Mouse (Mus musculus): ENCODE measurements around the gene Zic2.
"Not testable (repeated sequence)": the region's sequence is repeated elsewhere in the genome, so short reads cannot be mapped to it uniquely, and the experiment has no call there.

Zic2 gene

DNA sequence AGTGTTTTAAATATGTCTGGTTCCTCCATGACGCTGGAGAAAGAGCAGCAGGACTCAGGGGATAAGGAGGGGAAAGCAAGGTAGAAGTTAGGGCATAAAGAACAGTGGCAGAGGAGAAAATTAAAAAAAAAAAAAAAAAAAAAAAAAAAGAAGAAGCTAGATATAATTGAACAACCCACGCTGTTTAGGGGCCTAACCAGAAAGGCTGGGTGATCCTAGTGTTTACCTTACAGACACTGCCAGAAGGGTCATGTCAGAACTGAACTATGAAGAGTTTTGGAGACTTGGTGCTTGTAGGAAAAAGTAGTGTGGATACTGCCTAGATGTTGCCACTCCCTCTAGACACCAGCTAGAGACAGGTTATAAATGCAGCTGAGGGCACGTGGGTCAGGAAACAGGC, 13.7 kb upstream of the Zic2 start:
- DNase-seq (ENCODE audit: extremely low spot score, low read depth, low spot score), result no peak

DNA sequence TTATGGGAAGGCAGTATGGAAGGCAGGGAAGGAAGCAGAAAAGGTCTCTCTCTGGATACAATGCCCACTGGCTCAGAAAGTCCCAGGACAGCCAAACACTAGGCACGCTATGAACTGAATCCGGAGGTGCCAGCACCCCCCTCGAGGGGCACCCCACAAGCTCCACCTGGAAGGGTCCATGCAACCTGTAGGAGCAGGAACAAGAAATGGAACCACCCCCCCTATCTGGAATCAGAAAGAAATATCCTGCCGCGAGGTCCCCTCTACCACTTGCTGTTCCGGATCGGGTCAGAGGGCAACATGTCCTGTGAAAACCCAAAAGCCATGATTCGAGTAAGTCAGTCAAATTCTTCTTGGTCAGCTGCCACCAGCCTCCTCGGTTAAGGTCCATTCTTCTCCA, 13.3 kb upstream of the Zic2 start:
- DNase-seq (ENCODE audit: extremely low spot score, low read depth, low spot score), result no peak

DNA sequence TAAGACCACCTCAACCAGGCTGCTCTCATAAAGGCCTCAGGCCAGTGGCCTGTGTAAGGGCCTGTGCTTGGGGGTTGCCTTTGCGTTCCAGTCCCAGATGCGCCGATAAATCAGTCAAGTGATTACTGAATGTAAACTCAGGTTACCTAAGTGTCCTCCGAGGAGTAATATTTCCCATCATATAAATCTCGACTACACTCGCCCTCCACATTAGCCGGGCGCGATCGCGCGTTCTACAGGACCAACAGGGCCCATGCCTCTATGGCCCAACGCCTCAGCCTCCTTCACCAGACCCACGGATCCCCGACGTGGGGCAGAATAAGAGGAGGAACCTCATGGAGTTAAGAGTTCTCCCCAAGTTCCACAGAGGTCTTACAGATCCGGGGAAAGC, 12.6 kb upstream of the Zic2 start:
- no peak for DNase-seq (ENCODE audit: extremely low spot score, low read depth, low spot score)

DNA sequence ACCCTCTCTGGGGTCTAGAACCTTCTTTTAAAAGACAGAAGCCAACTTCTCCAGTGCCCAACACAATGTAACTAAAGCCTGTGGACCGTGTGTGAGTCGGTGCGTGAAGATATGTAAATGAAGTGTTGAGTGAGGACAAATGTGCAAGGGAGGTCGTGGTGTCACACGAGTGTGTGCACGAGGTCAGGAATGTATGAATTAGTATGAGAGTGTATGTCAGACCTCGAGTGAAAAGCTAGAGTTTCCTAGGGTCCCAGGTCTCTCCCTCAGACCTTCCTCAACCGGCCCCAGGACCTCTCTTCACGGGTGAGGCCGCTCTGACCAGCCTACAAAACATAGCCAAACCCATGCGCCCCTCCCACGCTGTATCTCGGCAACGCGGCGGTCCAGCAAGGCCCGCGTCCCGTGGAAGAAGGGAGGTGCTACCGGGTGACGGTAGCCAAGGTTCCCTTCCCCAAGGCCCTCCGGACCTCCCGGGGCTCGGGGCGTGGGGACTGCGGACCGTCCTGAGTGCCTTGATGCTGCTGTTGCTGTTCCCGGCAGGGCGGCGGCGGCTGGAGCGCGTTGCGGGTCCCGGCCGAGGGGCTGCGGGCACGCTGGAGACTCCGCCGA, 12.0 kb upstream of the Zic2 start:
- no peak for DNase-seq (ENCODE audit: extremely low spot score, low read depth, low spot score)

DNA sequence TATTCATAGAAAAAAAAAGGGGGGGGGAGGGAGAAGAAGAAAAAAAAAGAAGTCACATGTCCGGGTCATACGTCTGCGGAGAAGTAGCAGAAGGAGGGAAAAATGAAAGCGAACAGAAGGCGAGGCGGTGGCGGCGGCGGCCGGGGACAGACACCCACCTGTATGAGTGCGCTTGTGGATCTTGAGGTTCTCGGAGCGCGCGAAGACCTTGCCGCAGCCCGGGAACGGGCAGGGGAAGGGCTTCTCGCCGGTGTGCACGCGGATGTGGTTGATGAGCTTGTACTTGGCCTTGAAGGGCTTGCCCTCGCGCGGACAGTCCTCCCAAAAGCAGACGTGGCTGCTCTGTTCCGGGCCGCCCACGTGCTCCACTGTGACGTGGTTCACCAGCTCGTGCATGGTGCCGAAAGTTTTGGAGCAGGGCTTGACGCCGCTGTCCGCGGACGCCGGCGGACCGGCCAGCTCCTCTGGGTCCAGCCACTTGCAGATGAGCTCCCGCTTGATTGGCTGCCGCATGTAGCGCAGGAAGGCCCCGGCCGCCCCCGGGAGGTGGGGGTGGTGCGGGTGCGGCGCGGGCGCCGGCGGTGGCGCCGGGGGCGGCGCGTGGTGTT, 11.4 kb upstream of the Zic2 start:
- DNase-seq (ENCODE audit: extremely low spot score, low read depth, low spot score), result not testable (repeated sequence)

DNA sequence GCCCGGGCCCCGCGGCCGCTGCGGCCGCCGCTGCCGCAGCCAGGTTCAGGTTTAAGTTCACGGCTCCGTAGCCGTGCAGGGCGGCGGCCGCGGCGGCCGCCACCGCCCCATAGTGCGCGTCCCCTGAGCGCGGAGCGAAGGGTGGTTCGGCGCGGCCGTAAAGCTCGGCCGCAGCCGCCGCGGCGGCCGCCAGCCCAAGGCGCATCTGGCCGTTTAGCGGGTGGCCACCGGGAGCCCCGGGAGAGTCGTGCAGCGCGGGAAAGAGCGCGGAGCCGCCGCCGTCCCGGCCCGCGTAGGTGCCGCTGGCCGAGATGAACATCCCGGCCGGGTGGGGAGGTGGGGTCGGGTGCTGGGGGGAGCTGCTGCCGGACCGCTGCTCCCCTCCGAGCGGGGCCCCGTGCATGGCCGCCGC, 10.9 kb upstream of the Zic2 start:
- DNase-seq (ENCODE audit: extremely low spot score, low read depth, low spot score), result no peak

DNA sequence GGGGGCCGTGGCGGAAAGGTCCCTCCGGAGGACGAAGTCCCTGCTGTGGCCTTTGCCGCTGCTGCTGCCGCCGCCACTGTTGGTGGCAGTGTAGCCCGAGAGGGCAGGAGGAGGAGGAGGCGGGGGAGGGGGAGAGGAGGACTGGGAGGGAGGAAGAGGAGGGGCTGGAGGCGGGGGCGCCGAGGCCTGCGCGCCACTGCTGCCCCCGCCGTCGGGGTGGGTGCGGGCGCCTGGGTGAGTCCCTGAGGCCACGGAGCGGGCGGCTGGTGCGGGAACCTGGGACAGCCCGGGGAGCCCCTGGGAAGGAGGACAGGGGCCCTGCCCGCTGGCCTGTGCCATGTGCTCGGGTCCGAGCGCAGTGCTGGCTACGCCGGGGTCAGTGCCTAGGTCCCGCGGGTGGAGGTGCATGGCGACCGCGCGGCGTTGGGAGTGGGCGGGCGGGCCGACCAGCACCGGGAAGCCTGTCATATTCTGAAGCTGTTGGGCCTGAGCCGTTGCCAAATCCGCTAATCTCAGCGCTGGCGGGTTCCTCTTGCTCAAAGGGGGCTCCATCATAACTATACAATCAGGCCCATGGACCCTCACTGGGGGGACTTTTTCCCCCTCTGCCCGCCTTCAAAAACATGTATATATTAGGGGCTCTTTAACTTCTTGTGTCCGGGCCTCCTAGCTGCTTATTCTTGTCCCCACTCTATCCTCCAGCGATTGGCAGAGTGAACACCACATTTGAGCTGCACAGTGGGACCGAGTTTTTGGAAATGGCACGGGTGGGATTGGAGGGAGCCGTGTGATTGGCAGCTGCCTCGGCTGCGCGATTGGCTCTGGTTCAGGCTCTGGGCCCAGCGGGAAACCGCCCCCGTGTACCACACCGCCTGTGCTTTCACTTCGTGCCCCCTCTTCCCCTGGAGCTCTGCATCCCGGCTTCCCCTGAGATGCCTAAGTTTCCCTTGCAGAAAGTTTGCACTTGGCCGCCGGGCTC, 10.2 kb upstream of the Zic2 start, which contains the start of gene Zic5:
TSS of gene Zic5 (minus strand) at position 915 of the 979 bp plus-strand sequence.
- DNase-seq (ENCODE audit: extremely low spot score, low read depth, low spot score), result no peak

DNA sequence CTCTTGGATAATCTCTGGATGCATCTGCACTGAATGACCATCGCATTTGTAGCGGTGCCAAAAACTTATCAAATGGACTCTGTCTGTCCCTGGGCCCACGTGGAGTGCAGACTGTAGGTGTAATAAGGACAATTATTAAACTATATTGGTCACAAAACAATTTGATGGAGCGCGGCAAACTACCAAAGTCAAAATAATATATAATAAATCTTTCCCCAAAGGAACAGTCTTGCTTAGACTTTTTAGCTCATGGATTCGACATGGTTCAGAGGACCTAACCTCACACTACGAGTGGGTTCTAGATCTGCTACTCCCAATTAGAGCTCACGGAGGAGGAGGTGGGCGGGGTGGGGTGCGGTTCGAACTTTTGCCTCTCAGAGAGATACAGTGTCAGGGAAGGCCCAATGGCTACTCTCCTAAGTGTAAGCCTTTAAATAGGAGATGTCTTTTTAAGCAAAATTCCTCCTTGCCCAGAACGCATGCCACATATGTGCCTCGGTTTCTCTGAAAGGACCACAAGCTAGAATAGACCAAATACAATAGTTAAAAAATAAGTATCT, 9.2 kb upstream of the Zic2 start:
- no peak for DNase-seq (ENCODE audit: extremely low spot score, low read depth, low spot score)

DNA sequence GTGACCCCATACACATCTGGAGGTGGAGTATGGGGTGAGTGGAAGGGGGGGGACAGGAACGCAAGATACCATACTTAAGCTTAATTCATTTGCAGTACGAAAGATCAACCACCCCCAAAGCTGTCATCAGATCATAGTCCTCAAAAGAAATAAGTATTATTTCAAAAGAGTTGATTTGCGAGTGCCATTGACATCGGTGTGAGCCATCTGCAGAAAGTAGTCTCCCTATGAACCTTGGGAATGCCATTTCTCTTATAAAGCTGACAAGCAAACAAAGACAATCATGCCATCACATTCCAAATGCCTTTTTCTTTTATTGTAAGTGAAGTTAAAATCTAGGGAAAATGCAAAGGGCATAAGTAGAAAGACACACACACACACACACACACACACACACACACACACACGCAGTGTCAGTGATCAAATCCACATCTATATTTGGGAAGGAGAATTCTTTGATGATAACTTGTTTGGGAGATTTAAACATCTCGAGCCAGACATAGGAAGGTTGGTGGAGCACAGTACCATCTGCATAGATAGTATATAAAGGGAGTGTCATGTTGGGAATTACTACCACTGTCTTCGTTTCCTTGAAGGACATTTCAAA, 8.4 kb upstream of the Zic2 start:
- DNase-seq (ENCODE audit: extremely low spot score, low read depth, low spot score), result no peak

DNA sequence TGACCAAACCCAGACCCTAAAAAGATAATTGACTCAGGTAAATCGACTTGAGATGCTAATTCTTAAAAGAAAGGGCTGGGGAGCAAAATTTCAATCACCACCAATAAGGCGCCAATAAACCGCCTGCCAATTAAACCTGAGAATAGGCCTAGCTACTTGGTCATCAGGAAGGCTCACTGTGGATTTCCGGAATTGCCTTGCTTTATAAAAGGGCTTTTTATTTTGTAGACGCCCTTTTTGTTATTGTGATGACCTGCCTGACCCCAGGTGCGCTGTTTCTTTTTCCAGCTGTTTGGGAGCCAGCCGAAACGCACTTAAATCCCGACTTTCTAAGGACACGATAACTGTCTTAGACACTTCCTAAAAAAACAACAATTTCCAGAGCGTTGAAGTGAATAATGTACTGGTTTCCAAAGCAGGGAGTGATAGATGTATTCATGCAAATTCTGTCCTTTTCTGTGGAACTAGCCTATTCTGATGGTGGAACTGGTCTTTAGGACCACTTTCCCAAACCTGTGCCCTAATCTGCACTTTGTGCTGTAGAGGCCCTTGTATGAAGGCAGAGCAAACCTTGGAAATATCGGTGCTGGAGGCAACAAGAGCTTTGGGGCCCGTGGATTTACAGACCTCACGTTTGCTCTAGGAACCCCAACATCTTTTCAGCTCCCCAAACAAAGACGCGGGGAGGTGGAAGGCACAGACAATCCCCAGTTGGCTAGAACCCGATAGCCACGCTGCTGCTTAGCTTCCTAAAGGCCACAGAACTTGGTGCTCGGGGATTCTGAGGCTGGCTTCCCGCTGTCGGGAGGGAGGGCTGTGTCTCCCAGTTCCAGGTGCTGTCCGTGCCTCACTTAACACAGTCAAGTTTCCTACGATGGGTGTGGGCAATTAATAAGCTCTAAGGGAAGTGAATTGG, 7.1 kb upstream of the Zic2 start:
- no peak for DNase-seq (ENCODE audit: extremely low spot score, low read depth, low spot score)

DNA sequence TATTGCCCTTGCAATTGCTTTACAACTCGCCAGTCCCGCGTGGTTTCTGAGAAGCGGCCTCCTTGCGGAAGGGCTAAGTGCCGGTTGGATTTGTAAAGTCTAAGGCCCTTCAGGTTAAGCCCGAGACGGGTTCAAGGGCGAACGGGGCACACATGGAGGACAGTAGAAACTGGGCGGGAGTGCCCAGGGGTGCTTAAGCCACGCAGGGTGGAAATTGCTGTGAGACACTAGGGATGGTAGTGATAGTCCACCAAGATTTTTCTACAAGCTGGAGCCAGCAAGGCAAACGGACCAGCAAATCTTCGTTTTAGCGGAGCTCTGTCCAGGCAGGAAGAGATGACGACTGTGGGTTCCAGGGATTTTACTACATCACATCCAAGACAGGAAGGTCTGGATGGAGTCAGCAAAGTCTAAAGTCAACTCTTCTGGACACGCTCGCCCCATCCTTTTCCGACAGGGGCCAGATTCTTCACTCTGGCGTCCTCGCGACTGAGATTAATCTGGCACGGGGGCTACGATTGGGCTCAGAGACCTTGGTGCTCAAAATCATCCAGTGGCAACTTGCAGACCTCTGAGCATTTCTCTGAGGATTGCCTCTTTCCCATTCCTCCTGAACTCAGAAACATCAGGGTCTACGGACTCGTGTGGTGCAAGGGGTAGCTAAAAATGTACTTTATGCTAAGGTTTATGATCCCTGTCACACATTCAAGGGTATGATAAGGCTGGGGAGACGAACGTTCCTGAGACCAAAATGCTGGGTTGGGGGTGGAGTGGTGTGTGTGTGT, 6.1 kb upstream of the Zic2 start:
- no peak for DNase-seq (ENCODE audit: extremely low spot score, low read depth, low spot score)

DNA sequence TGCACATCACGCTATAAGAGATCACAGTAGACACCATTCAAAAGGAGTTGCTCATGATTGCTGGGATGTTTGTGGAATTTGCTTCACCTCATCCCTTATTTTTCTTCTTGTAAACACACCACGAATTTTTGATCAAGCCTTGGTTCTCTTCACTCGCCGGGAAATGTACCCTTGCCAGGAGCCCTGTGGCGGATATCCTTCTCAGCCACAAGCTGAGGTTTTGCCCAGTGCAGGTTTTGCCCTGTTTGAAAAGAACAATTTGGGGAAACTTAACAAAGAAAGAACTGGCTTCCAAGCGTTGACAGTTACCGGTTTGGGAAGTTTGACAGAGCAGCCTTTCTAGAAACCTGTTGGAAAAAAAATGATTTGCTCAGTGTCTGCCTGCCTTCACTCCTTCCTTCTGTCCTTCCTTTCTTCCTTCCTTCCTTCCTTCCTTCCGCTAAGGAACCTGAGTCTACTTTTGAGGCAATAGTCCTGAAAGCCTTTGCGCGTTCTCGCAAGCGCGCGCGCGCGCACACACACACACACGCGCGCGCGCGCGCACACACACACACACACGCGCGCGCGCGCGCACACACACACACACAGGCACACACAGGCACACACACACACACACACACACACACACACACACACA, 3.7 kb upstream of the Zic2 start:
- DNase-seq (ENCODE audit: extremely low spot score, low read depth, low spot score), result no peak

DNA sequence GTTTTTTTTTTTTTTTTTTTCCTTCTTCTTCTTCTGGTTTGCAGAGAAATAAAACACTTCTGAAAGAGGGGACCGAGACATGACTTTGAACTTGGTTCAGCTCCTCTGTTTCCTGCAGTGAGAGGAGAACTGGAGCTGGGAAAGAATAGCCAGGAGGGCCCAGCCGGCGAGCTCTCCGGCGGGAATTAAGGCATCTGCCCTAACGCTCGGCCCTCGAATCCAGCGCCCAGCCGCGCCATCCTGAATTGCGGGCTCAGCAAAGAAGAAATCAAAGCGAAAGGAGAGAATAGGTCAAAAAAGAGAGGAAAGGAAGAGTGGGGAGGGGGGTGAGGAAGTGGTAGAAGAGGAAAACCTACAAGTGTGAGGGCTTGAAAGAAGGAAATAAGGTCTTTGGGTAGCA, 3.1 kb upstream of the Zic2 start:
- DNase-seq (ENCODE audit: extremely low spot score, low read depth, low spot score), result no peak

DNA sequence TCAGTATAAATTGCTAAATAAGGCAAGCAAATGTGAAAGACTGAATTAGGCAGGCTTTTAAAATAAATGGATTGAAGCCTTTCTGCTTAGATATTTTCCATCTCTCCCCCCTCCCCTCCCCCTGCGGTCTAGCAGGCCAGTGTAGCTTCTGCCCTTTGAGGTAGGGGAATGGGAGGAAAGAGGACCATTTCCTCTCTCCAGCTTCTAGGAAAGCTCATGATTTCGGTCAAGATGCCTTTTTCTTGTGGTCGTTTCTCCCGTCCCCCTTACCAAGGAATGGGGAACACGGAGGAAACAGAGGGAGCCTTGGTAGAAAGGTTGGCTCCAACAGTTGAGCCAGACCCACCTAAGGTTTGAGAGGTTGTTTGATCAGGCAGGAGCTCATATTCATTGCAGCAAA, 2.6 kb upstream of the Zic2 start:
- DNase-seq (ENCODE audit: extremely low spot score, low read depth, low spot score), result no peak

DNA sequence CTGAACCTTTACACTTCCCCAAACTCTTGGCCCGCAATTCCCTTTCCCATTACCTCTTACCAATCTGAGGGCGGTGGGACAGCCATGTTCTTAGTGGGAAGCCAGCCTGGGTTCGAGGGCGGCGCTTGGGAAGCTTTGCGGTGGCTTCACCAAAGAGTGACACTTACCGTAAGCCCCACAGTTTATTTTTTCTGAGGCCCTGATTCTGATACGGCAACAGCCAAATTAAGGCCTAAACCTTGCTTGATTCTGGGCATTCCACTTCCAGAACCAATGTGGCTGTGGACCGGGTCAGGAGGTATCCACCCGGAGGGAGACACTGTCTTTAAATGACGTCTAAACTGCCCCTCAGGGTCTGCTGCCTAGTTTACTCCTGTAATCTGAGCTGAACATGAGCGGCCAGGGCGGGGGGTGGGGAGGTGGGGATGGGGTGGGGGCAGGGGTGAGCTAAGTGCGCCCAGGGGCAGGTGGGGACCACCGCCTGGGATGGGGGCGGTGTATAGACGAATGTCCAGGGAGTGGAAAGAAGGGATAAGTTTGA, 2.0 kb upstream of the Zic2 start:
- no peak for DNase-seq (ENCODE audit: extremely low spot score, low read depth, low spot score)

DNA sequence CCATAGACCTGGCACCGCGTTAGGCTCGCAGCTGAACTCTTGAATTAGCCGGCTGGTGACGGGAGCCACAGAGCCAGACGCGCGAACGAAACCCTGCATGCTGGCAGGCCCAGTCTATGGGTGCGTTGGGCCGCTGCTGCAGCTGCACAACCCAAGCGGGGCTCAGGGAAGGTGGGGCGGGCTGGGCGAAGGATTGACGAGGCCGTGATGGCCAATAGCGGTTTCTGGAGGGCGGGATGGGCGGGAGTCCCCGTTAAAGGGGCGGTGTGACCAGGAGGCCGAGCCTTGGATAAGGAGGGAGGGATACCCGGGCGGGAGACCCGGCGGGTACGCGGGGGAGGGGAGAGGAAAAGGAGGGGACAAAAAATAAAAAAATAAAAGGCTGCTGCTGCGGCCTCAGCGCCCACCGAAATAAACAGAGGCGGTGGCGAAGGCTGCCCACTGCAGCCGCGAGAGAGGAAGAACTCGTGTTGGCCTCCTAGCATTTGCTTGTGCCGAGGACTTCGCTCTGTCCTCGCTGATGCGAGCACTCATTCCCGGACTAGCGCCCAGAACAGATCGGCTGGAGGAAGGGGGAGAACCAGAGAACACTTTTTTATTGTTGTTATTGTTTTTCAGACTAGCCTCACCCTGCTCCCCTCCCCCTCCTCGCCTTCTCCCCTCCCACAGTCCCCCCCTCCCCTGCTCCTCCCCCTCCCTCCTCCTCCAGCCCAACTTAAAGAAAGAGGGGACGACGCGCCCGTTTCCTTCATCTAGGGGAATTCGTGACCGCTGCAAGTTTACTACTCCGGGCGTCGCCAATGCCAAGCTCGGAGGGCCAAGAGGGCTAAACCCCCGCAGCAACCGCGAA, 969 bp upstream of the Zic2 start:
- DNase-seq (ENCODE audit: extremely low spot score, low read depth, low spot score), result no peak

DNA sequence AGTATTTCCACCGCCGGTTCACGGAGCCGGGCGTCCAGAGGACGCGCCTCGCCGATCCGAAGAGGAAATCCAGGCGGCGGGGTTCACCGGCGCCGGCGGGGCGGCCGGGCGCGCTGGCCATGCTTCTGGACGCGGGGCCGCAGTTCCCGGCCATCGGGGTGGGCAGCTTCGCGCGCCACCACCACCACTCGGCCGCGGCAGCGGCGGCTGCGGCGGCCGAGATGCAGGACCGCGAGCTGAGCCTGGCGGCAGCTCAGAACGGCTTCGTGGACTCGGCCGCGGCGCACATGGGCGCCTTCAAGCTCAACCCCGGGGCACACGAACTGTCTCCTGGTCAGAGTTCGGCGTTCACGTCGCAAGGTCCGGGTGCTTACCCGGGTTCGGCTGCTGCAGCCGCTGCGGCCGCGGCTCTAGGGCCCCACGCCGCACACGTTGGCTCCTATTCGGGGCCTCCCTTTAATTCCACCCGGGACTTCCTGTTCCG, 364 bp downstream of the Zic2 start:
- DNase-seq (ENCODE audit: extremely low spot score, low read depth, low spot score), result no peak
